Mouse (Mus musculus): Measurements from ENCODE around the gene Parp12.

Gene Parp12

DNA sequence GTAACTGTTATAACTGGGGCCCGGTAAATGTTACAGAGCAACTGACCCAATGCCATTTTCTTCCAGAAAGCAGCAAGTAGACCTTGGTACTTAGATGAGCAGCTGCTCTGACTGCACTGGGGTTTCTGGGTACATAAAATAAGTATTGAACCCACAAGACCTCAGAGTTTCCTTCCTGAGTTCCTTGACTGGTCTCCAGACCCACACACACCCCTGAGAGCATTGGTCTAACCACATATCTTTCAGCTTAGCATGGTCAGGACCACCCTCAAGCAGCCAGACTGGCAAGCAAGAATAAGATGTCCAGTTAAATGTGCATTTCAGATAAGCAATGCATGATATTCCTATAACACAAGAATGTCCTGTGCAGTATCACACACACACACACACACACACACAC, 61.0 kb downstream of the Parp12 start:
- no peak for DNase-seq

DNA sequence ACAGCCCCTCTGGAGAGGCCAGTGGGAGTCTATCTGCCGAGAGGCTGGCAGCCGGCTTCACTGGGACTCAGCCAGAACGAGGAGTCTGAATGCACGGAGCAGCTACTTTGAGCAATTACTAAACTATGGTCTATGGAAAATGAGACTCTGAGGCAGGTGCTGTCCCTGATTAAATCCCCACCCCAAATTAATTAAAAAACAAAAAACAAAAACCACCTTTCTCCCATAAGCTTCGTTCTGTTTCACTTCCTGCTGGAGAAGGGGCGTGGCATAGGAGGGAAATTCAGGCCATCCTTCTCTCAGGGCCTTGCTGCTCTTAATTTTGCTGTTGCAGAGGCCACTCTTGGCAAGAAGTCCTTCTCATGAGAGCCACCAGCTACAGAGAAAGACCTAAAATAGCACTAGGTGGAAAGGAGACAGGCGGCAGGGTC, 62.3 kb downstream of the Parp12 start:
- no peak for DNase-seq

DNA sequence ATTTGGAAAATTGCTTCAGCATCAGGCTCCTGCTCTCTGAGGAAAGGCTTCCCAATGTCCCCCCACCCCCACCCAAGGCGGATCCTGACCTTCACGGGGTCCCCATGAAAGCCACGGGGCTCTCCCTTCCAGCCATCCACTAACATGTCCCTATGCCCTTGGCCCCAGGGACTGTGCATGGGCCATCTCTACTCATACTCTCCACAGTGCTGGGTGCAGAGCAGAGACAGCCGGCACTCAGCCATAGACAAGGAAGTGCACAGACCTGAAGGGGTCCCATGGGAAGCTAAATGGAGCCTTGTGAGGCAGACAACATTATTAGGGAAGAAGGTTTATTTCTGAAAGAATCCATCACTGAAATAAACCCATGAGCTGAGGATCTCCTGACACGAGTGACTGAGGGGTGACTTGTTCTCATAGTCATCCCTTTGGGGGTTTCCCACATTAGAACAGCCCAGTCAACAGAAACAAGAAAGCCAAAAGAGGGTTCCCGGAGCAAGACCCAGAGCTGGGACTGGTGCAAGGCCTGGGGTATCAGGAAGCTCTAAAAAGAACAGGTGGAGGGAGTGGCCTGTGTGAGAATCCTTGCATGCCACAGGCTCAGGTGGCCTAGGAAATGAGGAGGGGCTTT, 63.2 kb downstream of the Parp12 start:
- no peak for DNase-seq

DNA sequence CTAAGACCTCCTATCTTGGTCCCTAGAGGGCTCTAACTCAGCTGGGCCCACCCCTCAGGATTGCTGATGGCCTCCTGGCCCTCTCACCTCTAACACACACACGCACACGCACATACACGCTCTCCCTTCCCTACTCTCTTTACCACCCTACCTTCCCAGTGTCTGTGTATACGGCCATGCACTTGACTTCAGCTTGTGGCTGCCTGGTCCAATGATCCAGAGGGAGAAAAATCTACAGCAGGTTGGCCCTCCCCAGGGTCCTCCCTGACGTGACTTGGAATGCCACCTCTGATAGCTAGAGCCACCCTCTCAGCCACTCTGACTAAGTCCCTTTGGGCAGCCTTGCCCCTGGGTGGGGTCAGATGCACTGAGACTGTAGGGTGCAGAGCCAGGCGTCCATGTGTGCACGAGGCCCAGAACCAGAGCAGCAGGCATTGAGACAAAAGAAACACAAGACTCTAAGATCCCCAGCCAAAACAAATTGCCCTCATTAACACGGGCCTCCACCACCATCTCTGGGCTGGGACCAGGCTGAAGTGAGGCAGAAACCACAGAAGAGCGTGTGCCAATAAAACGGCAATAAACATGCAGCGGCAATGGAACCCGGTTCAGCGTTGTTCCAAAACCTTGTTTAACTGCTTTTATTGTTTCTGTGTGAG, 63.8 kb downstream of the Parp12 start:
- DNase-seq = peak in 1 of 2 experiments; percentile 40

DNA sequence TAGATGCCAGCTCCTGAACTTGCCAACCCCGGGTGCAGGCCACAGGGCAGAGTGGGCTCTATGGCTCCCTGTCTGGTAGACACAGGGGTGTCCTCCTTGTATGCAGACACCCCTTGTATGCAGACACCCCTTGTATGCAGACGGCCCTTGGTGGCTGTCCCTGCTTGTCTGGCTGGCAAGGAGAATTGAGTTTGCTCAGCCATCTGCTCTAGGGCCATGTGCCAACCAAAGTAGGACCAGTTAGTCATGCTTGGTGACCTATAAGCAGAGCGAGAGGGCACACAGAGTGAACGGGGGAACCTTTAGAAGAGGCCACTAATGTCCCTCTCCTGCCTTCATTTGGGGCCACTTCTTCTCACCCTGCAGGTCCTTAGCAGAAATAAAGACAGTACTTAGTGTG, 65.5 kb downstream of the Parp12 start:
- DNase-seq = peak in 1 of 2 experiments; percentile 39

DNA sequence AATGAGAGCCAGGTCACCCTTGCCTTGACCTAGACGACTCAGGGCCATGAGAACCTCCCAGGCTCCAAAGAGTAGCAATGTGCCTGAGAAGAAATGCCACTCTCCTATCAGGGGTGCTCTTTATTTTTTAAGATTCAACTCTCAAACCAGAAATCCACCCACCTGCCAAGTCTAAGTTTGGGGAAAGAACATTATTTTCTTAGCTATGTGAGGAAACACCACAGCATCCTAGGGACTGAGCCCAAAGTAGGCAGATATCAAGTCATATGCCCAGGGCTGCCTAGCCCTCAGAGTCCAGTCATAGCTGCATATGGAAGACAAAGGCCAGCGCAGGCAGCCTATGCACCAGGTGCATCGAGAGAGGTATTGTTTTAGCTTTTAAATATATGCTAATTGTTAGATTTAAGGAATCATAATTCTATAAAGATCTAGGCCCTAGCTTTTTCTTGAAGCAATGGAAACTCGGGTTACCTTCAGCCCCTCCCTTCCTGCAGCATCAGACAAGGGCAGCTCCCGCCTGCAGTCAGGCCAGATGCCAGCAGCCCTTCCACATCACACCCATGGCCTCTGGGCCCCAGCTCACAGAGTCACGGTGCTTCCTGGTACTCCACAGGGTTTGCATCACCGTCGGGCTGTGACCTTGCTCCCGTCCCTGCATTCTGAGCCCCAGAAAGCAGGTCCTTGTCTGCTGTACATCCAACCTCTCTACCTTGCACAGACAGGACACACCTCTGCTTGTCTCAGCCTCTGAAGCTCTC, 66.2 kb downstream of the Parp12 start:
- DNase-seq = peak in 1 of 2 experiments; percentile 50

DNA sequence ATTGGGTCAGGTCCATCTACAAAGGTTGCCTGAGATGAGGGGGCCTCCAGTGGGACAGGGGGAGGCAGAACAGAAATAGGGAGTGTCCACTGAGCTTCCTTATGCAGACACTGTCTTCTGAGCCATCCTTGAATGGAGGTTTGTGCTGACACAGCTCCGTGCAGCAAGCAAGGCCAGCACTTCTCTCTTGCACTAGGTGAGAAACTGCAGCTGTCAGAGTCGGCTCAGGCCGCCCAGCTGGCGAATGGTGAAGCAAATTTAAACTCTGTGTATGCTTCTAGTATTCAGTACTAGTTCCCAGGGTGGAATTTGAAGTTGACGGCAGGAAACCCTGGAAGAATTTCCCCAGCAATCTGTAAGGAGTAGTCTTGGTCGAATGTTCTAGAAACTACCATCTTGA, 67.3 kb downstream of the Parp12 start:
- no peak for DNase-seq

DNA sequence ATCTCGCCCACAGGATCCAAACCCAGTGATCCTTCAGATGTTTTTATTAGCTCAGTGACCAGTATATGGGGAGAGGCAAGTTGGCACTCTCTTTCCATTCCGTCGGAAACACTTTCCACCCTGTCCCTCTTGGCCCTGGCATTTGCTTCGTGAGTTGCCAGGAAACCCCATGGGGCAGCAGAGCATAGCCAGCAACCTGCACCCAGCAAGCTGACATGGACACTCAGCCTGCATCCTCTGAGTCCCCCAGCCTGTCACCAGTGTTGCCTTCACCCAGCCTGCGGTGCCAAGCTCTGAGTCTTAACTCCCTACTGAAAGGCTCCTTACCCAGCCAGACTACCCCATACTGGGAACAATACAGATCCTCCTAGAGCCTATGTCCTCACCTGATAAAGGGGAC, 69.0 kb downstream of the Parp12 start:
- no peak for DNase-seq

DNA sequence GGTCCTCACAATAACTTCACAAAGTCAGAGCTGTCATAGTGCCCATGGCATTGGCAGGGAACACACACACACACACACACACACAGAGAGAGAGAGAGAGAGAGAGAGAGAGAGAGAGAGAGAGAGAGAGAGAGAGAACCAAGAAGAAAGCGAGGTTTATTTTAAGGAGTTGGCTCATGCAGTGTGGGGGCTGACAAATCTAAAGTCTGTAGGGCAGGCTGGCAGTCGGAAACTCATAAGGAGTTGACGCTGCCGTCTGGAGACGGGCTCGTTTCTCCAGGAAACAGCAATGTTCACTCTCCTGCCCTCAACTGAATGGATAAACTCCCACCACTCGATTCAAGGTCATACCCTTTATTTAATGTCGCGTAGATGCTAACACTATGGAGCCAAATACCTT, 77.7 kb downstream of the Parp12 start:
- DNase-seq = no peak

Measured in kidney, postnatal 25 days (tissue).